Mouse (Mus musculus) E14TG2a.4 (cell line): ENCODE measurements at regions not wholly inside any gene's neighbourhood (a gene's known extent, or its start where the extent isn't known, plus 50 kb on each side); places are given as distances from the start of the nearest gene placed in this dataset.

Source experiments
- CTCF ChIP-seq: conservative IDR thresholded peaks from 2 replicates; pipeline ENCODE4 v1.5.1; 2014; ENCODE audit warnings: low read length
- POU5F1 ChIP-seq: IDR thresholded peaks from 2 replicates; pipeline ENCODE4 v1.6.1; 2014; ENCODE audit warnings: low read length, borderline replicate concordance

GRCm38 (mm10) chr8:103853048-103853447, 248.4 kb upstream of the Cdh5 start:
- TF ChIP-seq CTCF (no peak), POU5F1 (no peak)
